Mouse (Mus musculus): ENCODE measurements around the gene Atxn7l1. TPM values are rescaled to one million over a fixed set of nuclear protein-coding genes. Genes with fewer than 3 reads are reported as not detected.

The Atxn7l1 gene
- polyA plus RNA-seq, 1 experiment from 2014 or later, result 10.6 TPM

- no peak overlapping the region for H3K4me2 ChIP-seq (ENCODE audit: low read length)
- H3K27ac ChIP-seq (replicated peaks in 1 of 2; ENCODE audit: control insufficient read depth in 1 of 2, insufficient read depth in 1 of 2, low read depth in 2 of 2, low read length in 2 of 2), result no peak overlapping the region
- no peak for ATAC-seq (ENCODE audit: insufficient number of reproducible peaks, insufficient read depth, low FRiP score, low read depth)
- 71% methylated on average over 7 of the region's 7 CpGs for WGBS
- no peaks in the 10 kb centered on the region for H3K9me3 ChIP-seq (ENCODE audit: control insufficient read depth, low read length)
- H3K36me3 ChIP-seq (ENCODE audit: control insufficient read depth, insufficient read depth, low read length), result no peaks in the 10 kb centered on the region
- peaks cover 0 to 3% of the 10 kb centered on the region in 2 experiments; a peak in 2 of 4 replicates for H3K4me1 ChIP-seq (ENCODE audit: control insufficient read depth in 2 of 2, insufficient read depth in 2 of 2, low read length in 2 of 2)
- no peak overlapping the region for H3K9ac ChIP-seq (ENCODE audit: low read length)
- H3K27me3 ChIP-seq (ENCODE audit: control insufficient read depth, insufficient read depth, low read length), result no peaks in the 10 kb centered on the region
- H3K4me3 ChIP-seq (ENCODE audit: control insufficient read depth in 1 of 2, insufficient read depth in 1 of 2, low read depth in 1 of 2, low read length in 2 of 2), result no peak overlapping the region
These were observed 129.9 kb downstream of the Atxn7l1 start for GRCm38 (mm10) chr12:33277427-33277826.

GRCm38 (mm10) chr12:33279159-33279558 lies 131.7 kb downstream of the Atxn7l1 start:
- Histone ChIP-seq H3K27me3 (ENCODE audit: control insufficient read depth, insufficient read depth, low read length) (no peaks in the 10 kb centered on the region), H3K36me3 (ENCODE audit: control insufficient read depth, insufficient read depth, low read length) (no peaks in the 10 kb centered on the region), H3K9me3 (ENCODE audit: control insufficient read depth, low read length) (no peaks in the 10 kb centered on the region), H3K4me2 (ENCODE audit: low read length) (no peak overlapping the region), H3K4me3 (ENCODE audit: control insufficient read depth in 1 of 2, insufficient read depth in 1 of 2, low read depth in 1 of 2, low read length in 2 of 2) (no peak overlapping the region), H3K27ac (replicated peaks in 1 of 2; ENCODE audit: control insufficient read depth in 1 of 2, insufficient read depth in 1 of 2, low read depth in 2 of 2, low read length in 2 of 2) (no peak overlapping the region), H3K9ac (ENCODE audit: low read length) (no peak overlapping the region), H3K4me1 (ENCODE audit: control insufficient read depth in 2 of 2, insufficient read depth in 2 of 2, low read length in 2 of 2) (peaks cover 5 to 6% of the 10 kb centered on the region in 2 experiments; a peak in 3 of 4 replicates)
- no peak for ATAC-seq (ENCODE audit: insufficient number of reproducible peaks, insufficient read depth, low FRiP score, low read depth)
- 65% methylated on average over 2 of the region's 2 CpGs for WGBS

GRCm38 (mm10) chr12:33280805-33281204 lies 133.3 kb downstream of the Atxn7l1 start:
- Histone ChIP-seq H3K9me3 (ENCODE audit: control insufficient read depth, low read length) (no peaks in the 10 kb centered on the region), H3K36me3 (ENCODE audit: control insufficient read depth, insufficient read depth, low read length) (no peaks in the 10 kb centered on the region), H3K4me3 (ENCODE audit: control insufficient read depth in 1 of 2, insufficient read depth in 1 of 2, low read depth in 1 of 2, low read length in 2 of 2) (no peak overlapping the region), H3K27ac (replicated peaks in 1 of 2; ENCODE audit: control insufficient read depth in 1 of 2, insufficient read depth in 1 of 2, low read depth in 2 of 2, low read length in 2 of 2) (no peak overlapping the region), H3K4me1 (ENCODE audit: control insufficient read depth in 2 of 2, insufficient read depth in 2 of 2, low read length in 2 of 2) (peaks cover 18 to 20% of the 10 kb centered on the region in 2 experiments), H3K9ac (ENCODE audit: low read length) (no peak overlapping the region), H3K4me2 (ENCODE audit: low read length) (no peak overlapping the region), H3K27me3 (ENCODE audit: control insufficient read depth, insufficient read depth, low read length) (no peaks in the 10 kb centered on the region)
- WGBS, result 29% methylated on average over 2 of the region's 2 CpGs
- no peak for ATAC-seq (ENCODE audit: insufficient number of reproducible peaks, insufficient read depth, low FRiP score, low read depth)

- Histone ChIP-seq H3K36me3 (ENCODE audit: control insufficient read depth, insufficient read depth, low read length) (no peaks in the 10 kb centered on the region), H3K4me2 (ENCODE audit: low read length) (no peak overlapping the region), H3K27me3 (ENCODE audit: control insufficient read depth, insufficient read depth, low read length) (no peaks in the 10 kb centered on the region), H3K27ac (replicated peaks in 1 of 2; ENCODE audit: control insufficient read depth in 1 of 2, insufficient read depth in 1 of 2, low read depth in 2 of 2, low read length in 2 of 2) (no peak overlapping the region), H3K4me3 (ENCODE audit: control insufficient read depth in 1 of 2, insufficient read depth in 1 of 2, low read depth in 1 of 2, low read length in 2 of 2) (no peak overlapping the region), H3K4me1 (ENCODE audit: control insufficient read depth in 2 of 2, insufficient read depth in 2 of 2, low read length in 2 of 2) (peaks cover 25 to 37% of the 10 kb centered on the region in 2 experiments), H3K9me3 (ENCODE audit: control insufficient read depth, low read length) (no peaks in the 10 kb centered on the region), H3K9ac (ENCODE audit: low read length) (no peak overlapping the region)
- 67% methylated on average over 8 of the region's 8 CpGs for WGBS
- no peak for ATAC-seq (ENCODE audit: insufficient number of reproducible peaks, insufficient read depth, low FRiP score, low read depth)
These were observed 136.9 kb downstream of the Atxn7l1 start for GRCm38 (mm10) chr12:33284344-33284936.

- WGBS, result 26% methylated on average over 4 of the region's 4 CpGs
- peak overlapping the region; percentile 77 to 78 for H3K27ac ChIP-seq (replicated peaks in 1 of 2; ENCODE audit: control insufficient read depth in 1 of 2, insufficient read depth in 1 of 2, low read depth in 2 of 2, low read length in 2 of 2)
- H3K27me3 ChIP-seq (ENCODE audit: control insufficient read depth, insufficient read depth, low read length), result no peaks in the 10 kb centered on the region
- 0 out of 2 replicates have a peak overlapping the region, but pooled peaks have one; percentile 1 for H3K4me2 ChIP-seq (ENCODE audit: low read length)
- no peaks in the 10 kb centered on the region for H3K9me3 ChIP-seq (ENCODE audit: control insufficient read depth, low read length)
- no peak for ATAC-seq (ENCODE audit: insufficient number of reproducible peaks, insufficient read depth, low FRiP score, low read depth)
- peaks cover 30 to 46% of the 10 kb centered on the region in 2 experiments for H3K4me1 ChIP-seq (ENCODE audit: control insufficient read depth in 2 of 2, insufficient read depth in 2 of 2, low read length in 2 of 2)
- no peak overlapping the region for H3K4me3 ChIP-seq (ENCODE audit: control insufficient read depth in 1 of 2, insufficient read depth in 1 of 2, low read depth in 1 of 2, low read length in 2 of 2)
- peak overlapping the region; percentile 12; the same call in 1 of the 2 replicates for H3K9ac ChIP-seq (ENCODE audit: low read length)
- H3K36me3 ChIP-seq (ENCODE audit: control insufficient read depth, insufficient read depth, low read length), result no peaks in the 10 kb centered on the region
These were observed 137.9 kb downstream of the Atxn7l1 start for GRCm38 (mm10) chr12:33285354-33285753.

GRCm38 (mm10) chr12:33285933-33286649 lies 138.6 kb downstream of the Atxn7l1 start:
- Histone ChIP-seq H3K27ac (replicated peaks in 1 of 2; ENCODE audit: control insufficient read depth in 1 of 2, insufficient read depth in 1 of 2, low read depth in 2 of 2, low read length in 2 of 2) (peak overlapping the region; percentile 77 to 78), H3K4me2 (ENCODE audit: low read length) (0 out of 2 replicates have a peak overlapping the region, but pooled peaks have one; percentile 1), H3K9ac (ENCODE audit: low read length) (peak overlapping the region; percentile 12; the same call in 1 of the 2 replicates), H3K27me3 (ENCODE audit: control insufficient read depth, insufficient read depth, low read length) (no peaks in the 10 kb centered on the region), H3K36me3 (ENCODE audit: control insufficient read depth, insufficient read depth, low read length) (no peaks in the 10 kb centered on the region), H3K4me1 (ENCODE audit: control insufficient read depth in 2 of 2, insufficient read depth in 2 of 2, low read length in 2 of 2) (peaks cover 30 to 49% of the 10 kb centered on the region in 2 experiments), H3K9me3 (ENCODE audit: control insufficient read depth, low read length) (no peaks in the 10 kb centered on the region), H3K4me3 (ENCODE audit: control insufficient read depth in 1 of 2, insufficient read depth in 1 of 2, low read depth in 1 of 2, low read length in 2 of 2) (no peak overlapping the region)
- ATAC-seq (ENCODE audit: insufficient number of reproducible peaks, insufficient read depth, low FRiP score, low read depth), result peak; percentile 77
- 45% methylated on average over 9 of the region's 9 CpGs for WGBS

- Histone ChIP-seq H3K9me3 (ENCODE audit: control insufficient read depth, low read length) (no peaks in the 10 kb centered on the region), H3K4me1 (ENCODE audit: control insufficient read depth in 2 of 2, insufficient read depth in 2 of 2, low read length in 2 of 2) (peaks cover 30 to 49% of the 10 kb centered on the region in 2 experiments), H3K36me3 (ENCODE audit: control insufficient read depth, insufficient read depth, low read length) (no peaks in the 10 kb centered on the region), H3K4me2 (ENCODE audit: low read length) (no peak overlapping the region), H3K9ac (ENCODE audit: low read length) (no peak overlapping the region), H3K27ac (replicated peaks in 1 of 2; ENCODE audit: control insufficient read depth in 1 of 2, insufficient read depth in 1 of 2, low read depth in 2 of 2, low read length in 2 of 2) (no peak overlapping the region), H3K4me3 (ENCODE audit: control insufficient read depth in 1 of 2, insufficient read depth in 1 of 2, low read depth in 1 of 2, low read length in 2 of 2) (no peak overlapping the region), H3K27me3 (ENCODE audit: control insufficient read depth, insufficient read depth, low read length) (no peaks in the 10 kb centered on the region)
- 74% methylated on average over 3 of the region's 3 CpGs for WGBS
- no peak for ATAC-seq (ENCODE audit: insufficient number of reproducible peaks, insufficient read depth, low FRiP score, low read depth)
These were observed 140.2 kb downstream of the Atxn7l1 start for GRCm38 (mm10) chr12:33287686-33288085.
